Mouse (Mus musculus) heart, adult 11 months (tissue): Measurements from ENCODE around the gene Crygb.

Experiments
- DNase-seq: peaks from one replicate; pipeline ENCODE4 v3.0.0; 2022

Crygb gene

DNA sequence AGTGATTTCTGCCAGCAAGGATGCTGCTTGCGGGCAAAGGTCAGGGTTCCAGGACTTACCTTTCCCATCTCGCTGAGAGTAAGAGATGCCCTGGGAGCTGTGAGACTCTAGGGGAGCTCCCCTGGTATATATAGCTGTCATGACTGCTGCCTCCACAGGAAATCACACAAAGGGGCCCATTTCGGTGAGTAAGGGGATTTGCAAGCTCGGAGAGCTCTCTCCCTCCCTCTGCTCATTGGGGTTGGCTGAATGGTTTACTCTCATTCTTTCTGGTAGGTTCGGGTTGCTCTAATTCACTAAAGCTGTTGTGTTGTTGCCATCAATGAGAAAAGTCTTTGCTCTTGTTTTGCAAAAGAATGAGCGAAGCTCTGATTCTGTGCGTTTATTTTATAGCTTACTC lies at the start of gene Crygb:
Crygb (minus strand) TSS at position 101 of the 400 bp plus-strand sequence.
- DNase-seq, result no peak

DNA sequence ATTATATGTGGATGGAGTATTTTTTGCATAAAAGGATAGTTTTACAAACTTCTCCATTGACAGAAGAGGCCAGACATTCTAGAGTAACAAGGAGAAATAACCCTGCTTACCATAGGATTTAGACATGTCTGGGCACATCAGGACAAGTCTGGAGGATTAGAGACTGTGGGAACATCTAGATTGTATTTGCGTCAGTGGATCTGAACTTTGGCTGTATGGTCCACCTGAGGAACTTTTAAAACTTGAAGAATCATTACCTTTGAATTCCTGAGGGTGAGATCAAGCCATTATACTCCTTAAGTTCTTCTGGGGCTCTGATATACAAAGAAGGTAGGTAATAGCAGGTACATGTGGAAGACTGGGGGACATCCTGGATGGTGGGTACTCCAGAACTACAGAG lies 49.6 kb upstream of the Crygb start:
- DNase-seq, result no peak

DNA sequence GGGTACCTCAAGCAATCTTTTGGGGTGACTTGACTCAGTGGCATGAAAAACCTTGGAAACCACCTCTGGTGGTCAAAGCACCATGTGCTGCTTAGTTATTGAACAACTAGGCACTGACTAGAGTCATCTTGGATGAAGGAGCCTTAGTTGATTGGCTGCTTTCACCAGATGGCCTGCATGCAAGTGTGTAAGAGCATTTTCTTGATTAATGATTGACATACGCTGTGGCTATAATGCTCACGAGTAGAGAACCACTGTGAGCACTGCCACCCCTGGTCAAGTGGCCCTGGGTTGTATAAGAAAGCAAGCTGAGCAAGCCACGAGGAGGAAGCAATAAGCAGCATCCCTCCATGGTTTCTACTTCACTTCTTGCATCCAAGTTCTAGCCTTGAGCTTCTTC lies 48.1 kb upstream of the Crygb start:
- DNase-seq, result peak; percentile 31

DNA sequence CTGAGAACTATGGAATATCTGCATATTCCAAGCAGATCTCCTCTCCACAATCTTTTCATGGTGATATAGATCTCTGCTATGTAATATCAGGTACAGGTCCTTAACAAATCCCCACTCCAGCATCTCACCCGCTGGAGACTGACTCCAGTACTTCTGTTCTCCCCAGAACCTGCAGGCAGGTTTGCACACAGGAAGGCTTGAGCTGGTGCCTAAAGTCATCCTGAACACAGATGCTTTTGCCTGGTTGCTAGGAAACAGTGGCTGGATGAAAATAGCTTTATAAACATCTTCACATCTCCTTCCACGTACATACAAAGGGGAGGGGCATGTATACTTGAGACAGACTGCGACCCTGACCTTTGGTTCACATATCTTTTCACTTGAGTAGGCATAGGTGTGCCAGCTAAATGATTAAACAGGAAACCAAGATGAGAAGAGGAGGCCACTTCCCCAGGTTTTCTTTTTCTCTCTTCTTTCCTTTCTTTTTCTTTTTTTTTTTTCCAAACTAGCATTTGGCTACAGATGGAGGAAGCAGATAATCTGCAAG lies 47.6 kb upstream of the Crygb start:
- DNase-seq, result peak; percentile 39

DNA sequence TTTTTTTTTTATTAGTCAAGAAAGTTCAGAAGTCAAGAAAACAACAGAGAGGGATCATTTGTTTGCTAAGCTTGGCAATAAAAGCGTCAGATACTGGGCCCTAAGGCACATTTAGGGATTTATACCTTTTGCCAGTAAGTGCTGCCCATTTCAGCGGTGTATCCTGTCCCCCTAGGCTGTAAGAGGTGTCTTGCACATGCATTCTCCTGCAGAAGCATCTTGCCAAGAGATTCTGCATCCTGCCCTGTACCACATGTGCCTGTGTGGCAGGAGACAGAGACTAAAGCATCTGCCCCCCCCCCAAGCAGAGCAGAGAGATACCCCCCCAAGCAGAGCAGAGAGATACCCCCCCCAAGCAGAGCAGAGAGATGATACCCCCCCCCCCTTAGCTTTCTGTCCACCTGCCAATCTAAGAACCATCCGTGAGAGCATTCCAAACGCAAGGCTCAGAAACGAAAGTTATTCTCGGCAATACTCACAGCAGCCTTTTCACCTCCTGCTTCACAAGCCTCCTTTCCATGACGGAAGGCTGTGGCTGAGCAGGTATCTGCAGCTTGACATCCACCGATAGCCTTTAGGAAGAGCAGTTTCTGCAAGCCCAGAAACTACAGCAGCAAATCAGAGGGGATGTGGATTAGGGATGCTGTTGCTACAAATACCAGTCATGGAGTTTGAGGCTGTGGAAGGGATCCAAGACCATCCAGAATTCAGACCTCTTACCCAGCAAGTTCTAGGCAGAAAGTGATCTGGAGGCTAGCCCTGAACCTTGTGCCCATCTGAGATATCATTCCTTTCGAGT lies 40.7 kb upstream of the Crygb start, which contains the start of gene D630023F18Rik:
D630023F18Rik (minus strand) TSS at position 641 of the 799 bp plus-strand sequence.
- peak; percentile 60 for DNase-seq

DNA sequence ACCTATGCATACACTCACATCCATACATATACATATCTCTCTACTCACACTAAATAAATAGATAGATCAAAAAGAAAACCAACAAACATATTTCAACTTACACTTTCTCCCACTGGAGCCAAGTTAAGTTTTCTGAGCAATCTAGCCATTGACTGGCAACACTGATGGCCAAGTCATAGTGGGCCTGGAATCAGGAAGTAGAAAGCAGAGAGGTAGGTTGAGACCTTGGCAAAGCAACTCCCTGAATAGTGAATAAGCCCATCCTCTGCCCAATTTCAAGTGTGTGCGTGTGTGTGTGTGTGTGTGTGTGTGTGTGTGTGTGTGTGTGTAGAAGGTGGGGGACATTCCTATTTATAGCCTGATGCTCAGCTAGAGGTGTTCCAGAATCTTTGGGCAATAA lies 37.4 kb upstream of the Crygb start, which contains the start of gene Gm28845:
Gm28845 (minus strand) TSS at position 121 of the 400 bp plus-strand sequence.
- no peak for DNase-seq

DNA sequence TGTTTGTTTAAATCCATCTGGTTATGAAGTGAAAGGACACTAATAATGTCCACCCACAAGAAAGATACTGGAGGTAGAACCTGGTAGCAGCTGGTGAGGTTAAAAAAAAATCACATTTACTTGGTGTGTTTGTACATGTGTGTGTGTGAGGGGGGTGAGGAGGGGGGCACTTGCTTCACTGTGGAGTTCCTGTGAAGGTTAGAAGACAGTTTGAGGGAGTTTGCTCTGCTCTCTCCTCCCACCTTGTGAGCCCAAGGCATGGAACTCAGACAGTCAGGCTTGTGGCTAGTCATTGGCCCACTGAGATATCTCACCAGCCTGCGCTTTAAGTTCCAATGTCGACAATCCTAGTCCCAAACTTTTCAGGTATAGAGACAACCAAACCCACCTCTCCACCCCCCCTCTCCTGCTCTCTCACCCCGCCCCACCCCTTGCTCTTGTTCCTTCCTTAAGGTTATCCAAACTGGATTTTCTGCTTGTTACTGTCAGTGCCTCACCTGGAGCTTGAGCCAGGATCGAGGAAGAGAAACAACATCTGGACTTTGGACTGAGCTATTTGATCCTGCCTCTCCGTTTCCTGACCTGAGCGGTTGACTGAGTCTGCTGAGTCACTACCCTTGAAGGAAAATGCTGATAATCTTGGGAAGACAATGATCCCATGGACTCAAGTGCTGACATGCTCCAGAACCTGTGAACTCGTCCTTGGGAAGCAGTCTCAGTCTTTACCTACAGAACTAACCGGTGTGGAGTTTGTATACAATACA lies 36.2 kb upstream of the Crygb start:
- DNase-seq, result no peak

DNA sequence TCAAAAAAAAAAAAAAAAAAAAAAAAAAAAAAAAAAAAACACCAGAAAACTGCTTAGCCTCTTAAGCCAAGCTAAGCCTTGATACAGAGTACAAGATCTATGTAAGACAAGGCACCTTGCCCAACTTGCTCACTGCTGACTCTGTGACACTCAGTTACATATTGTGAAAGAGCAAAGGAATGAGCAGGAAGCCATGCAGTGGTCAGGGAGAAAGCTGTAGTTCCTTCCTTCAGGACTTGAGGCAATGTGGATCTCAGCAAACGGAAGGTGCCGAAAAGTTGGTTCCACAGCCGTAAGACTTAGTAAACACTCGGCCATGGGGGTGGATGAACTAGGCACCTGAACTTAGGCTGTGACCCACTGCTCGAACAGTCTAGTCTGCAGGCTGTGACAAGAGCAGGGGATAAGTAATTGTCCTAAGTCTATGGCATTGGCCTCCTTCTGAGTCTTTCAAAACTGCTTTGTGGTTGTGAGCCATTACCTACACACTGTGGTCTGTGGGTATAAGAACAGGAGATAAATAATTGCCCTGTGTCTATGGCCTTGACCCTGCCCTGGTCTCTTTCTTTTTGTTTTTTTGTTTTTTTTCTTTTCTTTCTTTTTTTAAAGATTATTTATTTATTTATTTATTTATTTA lies 31.6 kb upstream of the Crygb start:
- peak; percentile 86 for DNase-seq

DNA sequence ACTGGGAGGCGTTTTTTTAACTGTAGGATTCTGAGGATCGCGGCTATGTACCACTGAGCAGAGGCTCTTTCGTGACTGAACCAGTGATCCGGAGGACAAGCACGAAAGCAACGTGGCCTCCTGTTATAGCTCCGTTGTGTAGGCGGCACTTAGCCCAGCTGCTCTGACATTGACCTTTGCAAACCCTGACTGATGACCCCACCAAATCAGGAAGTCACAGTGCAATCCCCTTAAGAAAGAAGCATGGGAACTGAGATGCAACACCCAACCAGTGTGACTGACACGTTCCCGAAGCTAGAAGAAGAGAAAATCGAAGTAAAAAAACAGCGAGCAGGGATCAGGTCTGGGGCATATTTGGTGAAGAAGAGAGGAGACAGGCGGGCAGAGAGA lies 30.7 kb upstream of the Crygb start:
- DNase-seq, result peak; percentile 94

DNA sequence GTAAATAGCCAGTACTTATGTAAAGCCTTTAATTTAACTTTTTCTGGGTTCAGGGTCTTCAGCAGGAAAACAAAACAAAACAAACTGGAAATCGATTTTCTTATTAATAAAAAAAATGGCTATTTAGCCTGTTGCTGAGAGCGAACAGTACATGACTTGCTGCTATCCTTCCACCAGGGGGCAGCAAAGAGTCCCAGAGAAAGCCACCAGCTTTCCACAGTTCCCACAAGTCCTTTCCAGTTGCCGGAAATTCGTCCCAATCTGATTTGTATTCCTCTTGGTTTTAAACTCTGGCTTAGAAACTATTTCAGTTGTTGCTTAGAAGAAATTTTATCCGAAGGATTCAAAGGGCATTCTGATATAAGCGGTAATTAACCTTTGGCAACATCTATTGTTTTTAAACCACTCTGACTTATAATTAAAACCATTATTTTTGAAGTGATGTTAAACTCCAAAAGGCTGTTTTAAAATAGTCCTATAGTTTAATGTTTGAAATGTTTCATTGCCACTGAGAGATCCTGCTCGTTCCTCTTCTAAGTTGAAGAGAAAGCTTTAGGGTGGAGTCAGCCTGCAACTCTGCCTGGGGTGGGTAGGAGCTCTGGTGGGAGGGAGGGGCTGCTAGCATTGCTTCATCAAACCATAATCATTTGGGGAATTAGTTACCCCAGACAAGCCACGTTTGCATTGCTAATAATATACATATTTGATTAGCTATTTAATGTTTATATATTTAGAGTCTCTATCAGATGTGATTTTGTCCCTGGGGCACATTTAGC lies 30.1 kb upstream of the Crygb start:
- DNase-seq, result no peak

DNA sequence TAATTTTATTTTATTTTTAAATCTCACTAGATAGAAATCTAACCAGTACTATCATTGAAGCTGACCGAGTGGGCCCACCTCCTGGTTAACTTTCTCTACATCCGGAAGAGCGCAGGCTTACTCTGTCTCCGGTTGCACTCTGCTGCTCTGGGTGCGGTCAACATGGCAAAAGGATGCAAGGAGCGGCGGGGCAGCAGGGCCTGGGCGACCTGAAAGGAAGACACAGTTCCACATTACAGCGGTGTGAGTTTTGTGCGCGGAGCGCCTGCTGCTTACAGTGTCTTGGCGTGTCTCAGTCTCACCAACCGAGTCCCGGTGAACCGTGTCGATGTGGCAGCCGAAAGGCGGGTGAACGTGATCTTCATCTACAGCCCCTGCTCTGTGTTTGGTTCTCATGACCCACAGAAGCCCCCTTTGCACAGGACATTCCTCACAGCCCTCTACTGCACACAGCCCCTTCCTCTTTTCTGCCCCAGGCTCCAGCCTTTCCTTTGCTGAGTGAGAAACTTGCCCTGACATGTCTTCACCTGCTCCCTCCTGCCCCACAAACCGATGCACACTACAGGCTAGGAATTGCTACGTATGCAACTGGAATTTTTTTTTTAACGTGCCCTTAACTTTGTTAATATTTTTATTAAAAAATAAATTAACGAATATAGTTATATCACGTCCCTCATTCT lies 27.8 kb upstream of the Crygb start:
- DNase-seq, result peak; percentile 82

DNA sequence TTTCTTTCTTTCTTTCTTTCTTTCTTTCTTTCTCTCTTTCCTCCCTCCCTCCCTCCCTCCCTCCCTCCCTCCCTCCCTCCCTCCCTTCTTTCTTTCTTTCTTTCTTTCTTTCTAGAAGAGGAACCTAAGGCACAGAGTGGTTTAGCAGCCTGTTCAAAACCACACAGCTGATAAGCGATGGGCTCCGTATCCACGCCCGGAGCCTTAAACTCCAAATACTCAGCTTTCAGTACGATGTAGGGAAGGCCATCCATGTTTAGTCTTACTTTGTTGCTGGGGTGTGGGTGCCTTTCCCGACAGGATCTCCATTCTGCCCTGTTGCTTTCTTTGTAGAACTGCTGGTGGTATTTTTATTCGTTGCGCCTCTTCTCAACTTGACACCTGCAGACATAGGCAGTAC lies 27.1 kb upstream of the Crygb start:
- DNase-seq, result no peak

DNA sequence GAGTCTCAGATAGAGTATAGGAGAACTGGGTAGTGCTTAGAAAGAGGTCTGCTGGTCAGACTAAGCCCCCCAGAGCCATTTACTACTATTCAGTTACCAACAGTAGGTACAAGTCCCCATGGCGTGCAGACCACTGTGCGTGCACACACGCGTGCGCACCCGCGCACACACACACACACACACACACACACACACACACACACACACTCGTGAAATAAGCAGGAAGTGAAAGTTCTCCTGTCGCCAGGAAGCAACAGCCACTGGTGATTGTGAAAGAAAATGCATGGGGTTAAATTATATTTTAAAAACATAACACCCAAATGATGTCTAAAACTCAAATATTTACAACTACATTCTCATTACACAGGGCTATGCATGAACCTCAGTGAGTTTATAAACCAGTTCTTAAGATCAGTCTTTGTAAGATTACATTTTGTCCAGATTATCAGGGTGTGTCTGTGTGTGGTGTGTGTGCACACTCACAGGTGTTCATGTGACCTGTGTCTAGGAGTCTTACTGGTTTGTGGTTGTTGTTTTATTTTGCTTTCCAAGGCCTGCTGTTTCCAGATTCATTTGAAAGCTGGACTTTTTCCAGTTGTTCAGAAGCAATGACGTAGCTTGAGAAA lies 25.7 kb upstream of the Crygb start:
- no peak for DNase-seq

DNA sequence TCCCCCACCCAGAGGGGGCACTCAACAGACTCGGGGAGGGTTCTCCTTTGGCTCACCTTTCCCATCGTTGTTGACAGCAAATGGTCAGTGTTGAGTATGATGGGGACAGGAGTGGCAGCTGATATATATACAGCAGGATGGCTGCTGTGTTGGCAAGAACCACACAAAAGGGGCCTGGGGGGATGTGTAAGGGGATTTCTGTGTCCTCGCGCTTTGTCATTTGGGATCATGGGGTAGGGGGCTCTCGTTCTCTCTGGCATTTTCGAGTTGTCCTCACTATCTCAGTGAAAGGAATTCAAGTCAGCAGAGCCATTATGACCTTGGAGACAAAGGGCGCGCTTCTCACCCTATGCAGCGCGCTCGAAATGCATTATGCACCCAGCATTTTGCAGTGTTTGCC lies 21.2 kb upstream of the Crygb start, which contains the start of gene Cryga:
Cryga (minus strand) TSS at position 101 of the 400 bp plus-strand sequence.
- DNase-seq, result no peak

DNA sequence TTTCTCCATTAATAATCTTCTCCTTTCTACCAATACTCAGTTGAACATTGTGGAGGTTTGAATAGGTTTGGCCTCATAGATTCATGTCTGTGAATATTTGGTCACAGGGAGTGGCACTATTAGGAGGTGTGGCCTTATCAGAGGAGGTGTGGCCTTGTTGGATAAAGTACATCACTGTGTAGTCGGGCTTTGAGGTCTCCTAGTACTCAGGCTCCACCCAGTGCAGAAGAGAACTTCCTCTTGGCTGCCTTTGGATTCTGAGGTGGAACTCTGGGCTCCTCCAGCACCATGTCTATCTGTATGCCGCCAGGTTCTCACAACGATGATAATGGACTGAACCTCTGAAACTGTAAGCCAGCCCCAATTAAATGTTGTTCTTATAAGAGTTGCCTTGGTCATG lies 14.9 kb upstream of the Crygb start:
- DNase-seq, result no peak

DNA sequence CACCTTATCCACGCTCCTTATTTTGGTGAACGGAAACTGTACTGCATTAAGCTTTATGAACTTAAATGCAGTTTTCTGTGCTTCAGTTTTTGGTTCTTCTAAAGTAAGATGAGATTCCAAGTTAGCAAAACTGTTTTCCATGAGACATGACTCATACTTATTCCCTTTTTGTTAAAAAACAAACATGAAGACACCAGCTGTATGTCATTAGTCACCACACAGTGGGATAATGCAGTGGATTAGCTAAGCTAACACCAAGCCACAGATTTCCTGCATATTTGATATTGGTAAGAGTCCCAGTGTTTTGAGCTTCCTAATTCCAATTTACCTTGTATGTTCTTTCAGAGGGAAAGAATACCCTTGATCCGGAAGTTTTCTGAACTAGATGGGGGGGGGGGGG lies 9.5 kb upstream of the Crygb start:
- no peak for DNase-seq

DNA sequence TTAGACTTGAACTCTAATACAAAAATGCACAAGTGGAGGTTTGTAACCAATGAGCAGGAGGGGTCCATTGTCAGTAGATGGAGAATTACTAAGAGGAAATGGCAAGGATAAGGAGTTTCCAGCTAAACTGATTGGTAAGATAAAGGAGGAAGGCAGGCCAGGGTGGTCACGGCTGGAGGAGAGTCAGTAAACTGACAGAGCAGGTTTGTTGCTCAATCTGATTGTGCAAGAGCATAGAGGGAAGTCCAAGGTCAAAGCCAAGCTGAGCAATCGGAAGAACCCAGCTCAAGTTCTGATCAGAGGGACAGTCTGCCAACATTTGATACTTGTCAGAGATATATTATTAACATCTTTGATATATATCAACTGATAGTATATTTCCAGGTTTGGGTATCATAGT lies 8.3 kb upstream of the Crygb start:
- peak; percentile 92 for DNase-seq

DNA sequence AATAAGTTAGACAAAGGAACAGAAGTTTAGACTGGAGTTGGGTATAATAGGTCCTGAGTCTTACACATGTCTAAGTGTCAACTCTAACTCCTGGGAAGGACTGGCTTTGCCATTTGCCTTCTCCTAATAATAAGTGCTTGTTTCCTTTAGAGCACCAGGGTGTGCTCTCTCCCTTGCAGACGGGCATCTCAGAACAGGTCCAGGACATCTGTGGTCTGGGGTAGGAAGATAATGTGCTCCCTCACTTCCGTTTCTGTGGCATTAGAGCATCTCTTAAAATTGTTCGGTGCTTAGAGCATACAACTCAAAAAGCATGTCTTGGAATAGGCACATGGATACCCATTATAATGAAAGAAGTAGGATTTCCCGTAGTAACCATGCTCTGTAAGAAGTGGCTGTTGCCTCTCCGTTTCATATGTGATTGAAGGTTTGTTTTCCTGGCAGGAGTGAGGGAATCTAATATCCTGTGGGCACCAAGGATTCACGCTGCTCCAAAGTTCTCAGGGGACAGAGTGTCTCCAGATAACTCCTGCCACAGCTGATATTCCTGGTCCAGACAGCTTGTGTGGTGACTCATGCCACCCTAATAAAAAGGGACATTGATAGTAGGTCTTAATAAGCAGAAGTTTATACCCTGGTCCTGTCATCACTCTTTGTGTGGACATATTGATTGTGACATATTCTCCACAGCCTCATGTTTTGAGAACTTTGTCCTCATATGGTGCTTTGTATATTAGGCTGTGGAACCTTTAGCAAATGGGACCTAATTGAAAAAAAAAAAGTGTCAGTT lies 6.7 kb upstream of the Crygb start:
- no peak for DNase-seq

DNA sequence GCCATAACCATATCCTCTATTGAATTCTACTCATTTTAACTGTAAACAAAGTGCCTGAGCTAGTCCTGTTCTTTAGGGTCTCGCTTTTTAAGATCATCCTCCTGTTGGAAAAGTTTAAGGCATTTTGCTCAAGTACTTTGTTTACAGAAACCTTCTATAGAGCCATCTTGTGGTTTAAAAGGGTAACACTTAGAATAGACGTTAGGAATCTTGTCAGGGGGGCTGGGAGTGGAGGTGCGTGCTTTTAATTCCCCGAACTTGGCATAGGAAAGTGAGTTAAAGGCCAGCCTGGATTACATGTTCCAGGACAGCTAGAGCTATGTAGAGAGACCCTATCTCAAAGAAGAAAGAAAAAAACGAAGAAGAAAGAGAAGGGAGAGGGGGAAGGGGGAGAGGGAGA lies 6.5 kb downstream of the Crygb start:
- peak; percentile 39 for DNase-seq

DNA sequence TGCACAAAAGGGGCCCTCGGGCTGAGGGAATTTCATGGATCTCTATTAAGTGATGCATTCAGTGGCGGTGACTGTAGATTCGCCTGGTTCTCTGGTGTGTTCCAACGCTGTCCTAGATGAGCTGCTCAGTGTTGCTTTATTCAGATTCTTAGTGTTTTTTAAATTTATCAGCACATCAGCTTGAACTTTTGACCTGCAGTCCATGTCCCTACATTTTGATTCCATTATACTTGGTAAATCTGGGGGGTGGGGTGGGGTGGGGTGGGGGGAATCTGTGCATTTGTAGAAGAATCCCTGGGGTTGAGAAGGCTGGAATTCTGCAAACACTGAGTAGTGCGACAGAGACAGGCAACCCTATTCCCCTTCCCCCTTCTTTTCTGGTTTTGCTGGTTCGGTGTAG lies 8.5 kb downstream of the Crygb start, which contains the start of gene Crygc:
Crygc (minus strand) TSS at position 101 of the 400 bp plus-strand sequence.
- DNase-seq, result peak; percentile 1
